Mouse (Mus musculus): Measurements from ENCODE around the gene E2f6. TPM values are rescaled to one million over a fixed set of nuclear protein-coding genes. Genes with fewer than 3 reads are reported as not detected.

The E2f6 gene
- total RNA-seq, 2 experiments from 2014 or later: 84.6 to 86.7 TPM

- no peak for DNase-seq
Observed at GRCm38 (mm10) chr12:16848501-16848900, 37.7 kb downstream of the E2f6 start.

GRCm38 (mm10) chr12:16849821-16850220 is 39.1 kb downstream of the E2f6 start:
- no peak for DNase-seq

- peak; percentile 81 to 86 for DNase-seq
Observed at GRCm38 (mm10) chr12:16850431-16851375, 39.9 kb downstream of the E2f6 start.

- DNase-seq: peak; percentile 85 to 87
Observed at GRCm38 (mm10) chr12:16853431-16854165, 42.8 kb downstream of the E2f6 start.

DNA sequence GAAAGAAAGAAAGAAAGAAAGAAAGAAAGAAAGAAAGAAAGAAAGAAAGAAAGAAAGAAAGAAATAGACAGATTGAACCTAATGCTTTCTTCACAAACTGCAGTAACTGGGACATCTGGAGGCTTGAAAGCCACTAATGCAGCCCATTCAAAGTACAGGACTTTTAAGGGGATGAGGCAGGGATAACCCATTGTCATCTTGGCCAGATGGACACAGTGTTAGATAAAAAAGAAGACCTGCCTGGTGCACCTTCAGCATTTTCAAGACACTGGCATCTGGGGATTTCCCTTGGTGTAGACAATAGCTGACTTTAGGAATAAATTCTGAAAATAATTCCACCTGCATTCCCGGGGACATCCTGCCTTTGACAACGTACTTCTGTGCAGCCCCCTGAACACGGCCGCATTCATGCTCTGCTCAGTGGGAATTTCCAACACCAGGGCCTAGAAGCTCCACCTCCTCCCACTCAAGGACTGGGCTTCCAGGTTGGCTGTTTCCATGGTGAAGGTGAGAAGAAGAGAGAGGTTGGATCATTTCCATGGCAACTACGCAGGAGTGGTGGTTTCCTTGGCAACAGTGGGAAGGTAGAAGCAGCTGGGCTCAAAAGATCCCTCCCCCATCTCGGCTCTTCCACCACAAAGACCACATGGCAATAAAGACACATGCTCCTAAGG is 45.0 kb downstream of the E2f6 start:
- no peak for DNase-seq

- DNase-seq: no peak
Observed at GRCm38 (mm10) chr12:16856306-16856679, 45.5 kb downstream of the E2f6 start.

- DNase-seq: no peak
Observed at GRCm38 (mm10) chr12:16858081-16858480, 47.3 kb downstream of the E2f6 start.

GRCm38 (mm10) chr12:16859781-16860180 is 49.0 kb downstream of the E2f6 start:
- no peak for DNase-seq

DNA sequence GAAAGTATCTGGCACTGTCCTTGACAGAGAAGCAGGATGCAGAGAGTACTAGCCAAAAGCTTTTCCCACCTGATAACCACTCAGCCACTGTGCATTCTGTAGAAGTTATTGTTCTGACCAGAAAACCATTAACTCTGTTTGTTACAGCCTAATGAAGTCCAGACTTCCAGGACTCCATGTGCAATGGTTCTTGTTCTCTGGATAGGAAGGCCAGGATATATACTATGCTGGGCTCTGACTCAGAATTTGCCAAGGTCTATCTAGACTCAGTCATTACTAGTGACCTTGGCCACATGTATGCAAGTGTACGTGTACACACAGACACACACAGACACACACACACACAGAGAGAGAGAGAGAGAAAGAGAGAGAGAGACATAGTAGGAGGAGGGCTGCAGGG is 49.8 kb downstream of the E2f6 start:
- DNase-seq: no peak

- no peak for DNase-seq
Observed at GRCm38 (mm10) chr12:16860961-16861360, 50.2 kb downstream of the E2f6 start.

GRCm38 (mm10) chr12:16864477-16864876 is 53.7 kb downstream of the E2f6 start:
- peak in 1 of 2 experiments; percentile 28 for DNase-seq

GRCm38 (mm10) chr12:16865871-16866270 is 55.1 kb downstream of the E2f6 start:
- peak; percentile 27 to 62 for DNase-seq

- DNase-seq: peak in 1 of 2 experiments; percentile 18
Observed at GRCm38 (mm10) chr12:16866460-16866859, 55.7 kb downstream of the E2f6 start.

DNA sequence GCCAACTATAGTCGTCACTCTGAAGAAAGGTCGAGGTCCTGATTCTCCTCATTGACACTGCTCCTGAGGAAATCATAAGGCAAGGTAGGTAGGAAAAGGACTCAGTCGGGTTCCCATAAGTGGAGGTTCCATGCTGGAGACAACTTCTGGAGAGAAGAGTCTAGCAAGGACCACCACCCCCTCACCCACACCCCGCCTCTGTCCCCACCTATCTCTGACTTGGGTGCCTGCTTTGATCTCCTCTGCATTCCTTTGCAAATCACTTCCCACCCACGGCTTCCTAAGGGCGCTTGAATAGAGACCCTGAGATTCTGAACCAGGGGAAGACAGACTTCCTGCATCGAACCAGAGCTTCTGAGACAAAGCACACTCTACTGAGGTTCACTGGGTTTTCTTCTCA is 56.5 kb downstream of the E2f6 start:
- DNase-seq: no peak

DNA sequence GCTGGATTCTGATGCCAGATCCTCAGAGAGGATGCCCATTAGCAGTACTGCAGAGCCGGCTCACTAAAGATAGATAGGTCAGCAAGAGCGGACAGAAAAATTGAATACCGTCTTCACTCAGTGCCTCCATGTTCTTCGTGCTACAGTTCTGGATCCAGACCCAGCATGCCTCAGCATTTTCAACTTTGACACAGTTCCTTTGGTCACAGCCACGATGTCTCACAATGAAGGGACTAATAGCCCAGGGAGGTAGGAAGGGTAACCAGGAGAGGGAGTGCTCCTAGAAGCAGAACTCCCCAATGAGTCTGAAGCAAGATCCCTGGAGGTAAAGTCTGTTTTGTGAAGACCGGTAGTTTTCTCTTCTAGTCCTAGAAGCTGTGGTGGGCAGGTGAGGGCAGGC is 57.9 kb downstream of the E2f6 start:
- DNase-seq: peak in 1 of 2 experiments; percentile 19

DNA sequence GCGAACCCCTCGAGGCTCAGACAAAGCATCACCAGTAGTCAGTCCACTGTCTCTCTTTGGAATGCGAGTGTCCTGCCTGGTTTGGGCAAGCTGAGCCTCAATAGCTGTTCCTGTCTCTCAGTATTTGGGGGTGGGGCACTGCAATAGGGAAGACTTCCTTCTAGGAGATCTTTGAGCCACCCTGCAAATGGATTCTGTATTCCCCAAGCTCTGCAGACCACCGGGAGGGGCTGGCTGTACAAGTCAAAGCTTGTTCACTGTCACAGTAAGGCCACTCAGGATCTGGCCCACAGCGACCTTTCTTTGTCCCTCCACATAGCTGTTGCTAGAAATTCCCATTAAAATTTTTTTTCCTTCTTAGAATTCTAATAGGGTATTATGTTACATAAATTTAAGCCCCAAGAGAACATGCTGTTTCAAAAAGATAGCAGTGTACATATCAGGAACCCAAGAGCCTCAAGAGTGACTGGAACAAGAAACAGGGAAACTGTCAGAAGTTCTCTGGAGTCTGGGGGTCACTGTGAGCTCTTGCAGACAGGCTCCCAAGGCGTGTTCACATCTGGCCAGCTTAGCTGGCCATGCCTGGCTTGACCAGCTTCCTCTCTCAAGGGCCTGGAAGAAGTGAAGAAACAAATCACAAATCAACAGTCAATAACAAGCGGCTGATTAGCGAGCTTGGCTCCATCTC is 58.5 kb downstream of the E2f6 start:
- DNase-seq: peak; percentile 46 to 56

DNA sequence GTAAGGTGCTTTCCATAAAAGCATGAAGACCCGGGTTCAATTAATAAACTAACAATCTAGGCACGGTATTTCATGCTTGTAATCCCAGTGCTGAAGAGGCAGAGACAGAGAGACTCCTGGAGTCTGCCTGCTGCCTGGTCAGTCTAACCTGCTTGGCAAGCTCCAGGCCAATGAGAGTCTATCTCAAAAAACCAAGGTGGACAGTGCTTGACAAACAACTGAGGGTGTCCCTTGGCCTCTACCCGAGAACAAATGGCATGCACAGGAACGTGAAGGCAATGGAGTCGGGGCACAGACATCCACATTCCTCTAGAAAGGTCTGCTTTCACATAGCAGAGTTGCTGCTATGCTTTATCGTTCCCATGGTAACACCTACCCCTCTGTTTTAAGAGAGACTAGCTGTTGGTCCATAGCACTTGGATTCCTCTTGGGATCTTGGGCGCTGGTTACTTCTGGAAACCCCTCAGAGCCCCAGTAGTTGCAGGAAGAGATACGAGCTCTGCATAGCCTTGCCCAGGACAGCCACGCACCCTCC is 59.2 kb downstream of the E2f6 start:
- no peak for DNase-seq

DNA sequence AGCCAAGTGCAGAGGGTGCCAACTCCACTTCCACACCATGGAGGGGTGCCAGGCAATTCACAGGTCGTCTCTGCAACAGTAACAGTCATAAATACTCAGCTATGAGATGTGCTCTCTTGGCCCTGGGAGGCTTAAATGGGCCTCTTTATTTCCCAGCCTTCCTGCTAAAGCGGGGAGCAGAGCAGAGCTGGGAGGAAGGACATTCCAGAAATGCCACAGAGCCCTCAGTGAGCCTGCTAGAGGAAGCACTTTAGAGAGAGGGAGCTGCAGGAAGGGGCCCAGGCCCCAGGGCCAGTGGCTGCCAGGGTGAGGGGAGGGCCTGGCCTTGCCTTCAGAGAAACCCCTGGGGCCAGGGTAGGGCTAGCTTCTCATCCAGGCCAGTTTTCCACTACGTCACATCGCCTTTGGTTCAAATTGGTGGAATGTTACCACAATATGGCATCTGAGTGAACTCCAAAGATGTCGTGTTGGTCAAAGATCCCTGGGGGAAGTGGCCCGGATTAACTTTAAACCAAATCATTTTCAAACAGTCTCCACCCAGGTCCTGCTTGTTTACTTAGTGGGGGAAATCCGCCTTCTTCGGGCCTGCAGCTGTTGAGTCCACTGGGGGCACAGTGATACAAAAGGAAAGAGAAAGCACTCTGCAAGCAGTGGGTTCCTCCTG is 59.8 kb downstream of the E2f6 start:
- DNase-seq: peak; percentile 85 to 87

GRCm38 (mm10) chr12:16872006-16872405 is 61.2 kb downstream of the E2f6 start:
- DNase-seq: no peak

- peak in 1 of 2 experiments; percentile 13 for DNase-seq
Observed at GRCm38 (mm10) chr12:16872926-16873464, 62.2 kb downstream of the E2f6 start.

GRCm38 (mm10) chr12:16873549-16873948 is 62.8 kb downstream of the E2f6 start:
- peak in 1 of 2 experiments; percentile 11 for DNase-seq
